Mouse (Mus musculus) bone marrow macrophage, adult 2 months (primary cell): Measurements from ENCODE around the gene Megf8. TPM values are rescaled to one million over a fixed set of nuclear protein-coding genes. Genes with fewer than 3 reads are reported as not detected.

Experiments used
- H3K27ac ChIP-seq: 2 replicates; pipeline ENCODE4 v1.5.1; 2012; ENCODE audit warnings: low read depth, low read length; ENCODE audit not compliant: insufficient read depth
- H3K4me1 ChIP-seq: 2 replicates; pipeline ENCODE4 v1.6.1; 2012; ENCODE audit warnings: low read length; ENCODE audit not compliant: control insufficient read depth, insufficient read depth
- H3K4me3 ChIP-seq: 2 replicates; pipeline ENCODE4 v1.5.1; 2012; ENCODE audit warnings: mild to moderate bottlenecking, low read length, moderate library complexity; ENCODE audit not compliant: insufficient read depth
- CTCF ChIP-seq: IDR thresholded peaks from 2 replicates; pipeline ENCODE4 v1.5.1; 2012; ENCODE audit warnings: low read depth, mild to moderate bottlenecking, low read length, moderate library complexity
- POLR2A ChIP-seq: IDR thresholded peaks from 2 replicates; pipeline ENCODE4 v1.6.1; 2012; ENCODE audit warnings: mild to moderate bottlenecking, low read depth, low read length, borderline replicate concordance
- polyA plus RNA-seq: library from polyadenylated mRNA; stranded (reverse); fragments of >200 nt; gene quantifications from 2 replicates; pipeline ENCODE4 v1.2.4, GENCODE M21; 2012; ENCODE audit not compliant: missing spikeins, insufficient read depth, insufficient read length

The Megf8 gene
- 13.2 and 13.8 TPM in 2 replicates for polyA plus RNA-seq

- Histone ChIP-seq H3K4me1 (peaks cover 11% of the 10 kb centered on the region), H3K4me3 (peak within 1 kb of the TSS; percentile 77), H3K27ac (peak within 1 kb of the TSS; percentile 50)
- TF ChIP-seq POLR2A (no peak), CTCF (peak; percentile 49; the same call in 1 of the 2 replicates)
Measured at GRCm38 (mm10) chr7:25316532-25317445, at the start of gene Megf8. Megf8 (plus strand) TSS chr7:25317164.

GRCm38 (mm10) chr7:25267301-25267750 is 49.6 kb upstream of the Megf8 start, which contains the start of gene Cic:
Cic (plus strand) TSS chr7:25267704.
- peak within 1 kb of the TSS; percentile 84 for H3K4me3 ChIP-seq
- peaks cover 24% of the 10 kb centered on the region for H3K4me1 ChIP-seq
- peak within 1 kb of the TSS; percentile 91 for H3K27ac ChIP-seq
- no peak for TF ChIP-seq POLR2A
- TF ChIP-seq CTCF, result no peak

GRCm38 (mm10) chr7:25267751-25268463 is 49.1 kb upstream of the Megf8 start:
- Histone ChIP-seq H3K4me3 (peak overlapping the region; percentile 84), H3K4me1 (peaks cover 24% of the 10 kb centered on the region), H3K27ac (peak overlapping the region; percentile 91)
- TF ChIP-seq POLR2A (no peak), CTCF (no peak)

- peaks cover 24% of the 10 kb centered on the region for H3K4me1 ChIP-seq
- H3K27ac ChIP-seq, result peak overlapping the region; percentile 85
- no peak for TF ChIP-seq CTCF
- peak overlapping the region; percentile 79 for H3K4me3 ChIP-seq
Measured at GRCm38 (mm10) chr7:25268588-25268987, 48.4 kb upstream of the Megf8 start.

GRCm38 (mm10) chr7:25269029-25269428 is 47.9 kb upstream of the Megf8 start:
- peak overlapping the region; percentile 79 for H3K4me3 ChIP-seq
- no peak for TF ChIP-seq CTCF
- no peak for TF ChIP-seq POLR2A
- H3K27ac ChIP-seq, result peak overlapping the region; percentile 85
- peaks cover 26% of the 10 kb centered on the region for H3K4me1 ChIP-seq

- Histone ChIP-seq H3K4me1 (peaks cover 32% of the 10 kb centered on the region), H3K4me3 (peak overlapping the region; percentile 79), H3K27ac (peak overlapping the region; percentile 85)
- TF ChIP-seq CTCF, result no peak
- no peak for TF ChIP-seq POLR2A
Measured at GRCm38 (mm10) chr7:25269545-25270271, 47.3 kb upstream of the Megf8 start.

- Histone ChIP-seq H3K4me1 (peaks cover 38% of the 10 kb centered on the region), H3K4me3 (no peak overlapping the region), H3K27ac (no peak overlapping the region)
- TF ChIP-seq CTCF (no peak), POLR2A (no peak)
Measured at GRCm38 (mm10) chr7:25270652-25271633, 46.0 kb upstream of the Megf8 start.

- peaks cover 38% of the 10 kb centered on the region for H3K4me1 ChIP-seq
- no peak overlapping the region for H3K4me3 ChIP-seq
- H3K27ac ChIP-seq, result no peak overlapping the region
- no peak for TF ChIP-seq CTCF
Measured at GRCm38 (mm10) chr7:25271651-25272444, 45.1 kb upstream of the Megf8 start.
